Mouse (Mus musculus) adrenal gland, adult 8-10 months (tissue): ENCODE results near the gene Uckl1. TPM values are rescaled to one million over a fixed set of nuclear protein-coding genes. Genes with fewer than 3 reads are reported as not detected.

Source experiments
- DNase-seq: peaks from one replicate; pipeline ENCODE4 v3.0.0; 2022
- total RNA-seq, 4 experiments: library from RNA; stranded (reverse); gene quantifications; 2 replicates each; pipeline ENCODE4 v1.2.4; 2022

Uckl1 gene
- total RNA-seq, 4 experiments from 2014 or later, result 94.3 to 171 (median 118) TPM

GRCm38 (mm10) chr2:181571941-181572670 is 12.6 kb downstream of the Uckl1 start:
- no peak for DNase-seq

GRCm38 (mm10) chr2:181570921-181571595 is 13.6 kb downstream of the Uckl1 start:
- DNase-seq, result no peak

GRCm38 (mm10) chr2:181570375-181570774 is 14.3 kb downstream of the Uckl1 start:
- DNase-seq, result no peak

- no peak for DNase-seq
Measured at GRCm38 (mm10) chr2:181569856-181570255, 14.8 kb downstream of the Uckl1 start.

GRCm38 (mm10) chr2:181568272-181569008 is 16.3 kb downstream of the Uckl1 start:
- no peak for DNase-seq

- DNase-seq, result no peak
Measured at GRCm38 (mm10) chr2:181567338-181567737, 17.4 kb downstream of the Uckl1 start.

GRCm38 (mm10) chr2:181553772-181554171 is 30.9 kb downstream of the Uckl1 start:
- DNase-seq, result no peak

GRCm38 (mm10) chr2:181550233-181550632 is 34.5 kb downstream of the Uckl1 start:
- no peak for DNase-seq

GRCm38 (mm10) chr2:181548682-181549081 is 36.0 kb downstream of the Uckl1 start:
- no peak for DNase-seq

GRCm38 (mm10) chr2:181548227-181548626 is 36.5 kb downstream of the Uckl1 start:
- no peak for DNase-seq

- DNase-seq, result no peak
Measured at GRCm38 (mm10) chr2:181546142-181546541, 38.5 kb downstream of the Uckl1 start.

GRCm38 (mm10) chr2:181541761-181542380 is 42.8 kb downstream of the Uckl1 start:
- DNase-seq, result no peak

GRCm38 (mm10) chr2:181537444-181538047 is 47.1 kb downstream of the Uckl1 start:
- no peak for DNase-seq

- no peak for DNase-seq
Measured at GRCm38 (mm10) chr2:181536410-181536809, 48.3 kb downstream of the Uckl1 start.

- DNase-seq, result no peak
Measured at GRCm38 (mm10) chr2:181532589-181532988, 52.1 kb downstream of the Uckl1 start.

- no peak for DNase-seq
Measured at GRCm38 (mm10) chr2:181529076-181529475, 55.6 kb downstream of the Uckl1 start.

- DNase-seq, result no peak
Measured at GRCm38 (mm10) chr2:181525526-181525925, 59.2 kb downstream of the Uckl1 start.

- no peak for DNase-seq
Measured at GRCm38 (mm10) chr2:181522811-181523210, 61.9 kb downstream of the Uckl1 start.

- DNase-seq, result no peak
Measured at GRCm38 (mm10) chr2:181521491-181521890, 63.2 kb downstream of the Uckl1 start.

- DNase-seq, result no peak
Measured at GRCm38 (mm10) chr2:181520936-181521227, 63.8 kb downstream of the Uckl1 start.

GRCm38 (mm10) chr2:181520118-181520935 is 64.4 kb downstream of the Uckl1 start, which contains the start of gene Dnajc5:
TSS of gene Dnajc5 (plus strand) at chr2:181520485.
- peak; percentile 99 for DNase-seq

GRCm38 (mm10) chr2:181519201-181519600 is 65.5 kb downstream of the Uckl1 start:
- DNase-seq, result no peak
